Mouse (Mus musculus) cortical plate, adult 2 months (tissue): ENCODE measurements around the gene Nfe2.

ENCODE experiments used
- CTCF ChIP-seq: fragments of 200-500 bp; IDR thresholded peaks from 2 replicates; pipeline ENCODE4 v1.5.1; 2011; ENCODE audit warnings: mild to moderate bottlenecking, control low read depth, low read length; ENCODE audit not compliant: insufficient read depth; ENCODE audit errors: extremely low read depth
- POLR2A ChIP-seq: fragments of 200-500 bp; IDR thresholded peaks from 2 replicates; pipeline ENCODE4 v1.6.1; 2011; ENCODE audit warnings: mild to moderate bottlenecking, low read length, control low read depth; ENCODE audit not compliant: insufficient read depth; ENCODE audit errors: extremely low read depth

GRCm38 (mm10) chr15:103305792-103306645 is 47.8 kb upstream of the Nfe2 start:
- TF ChIP-seq CTCF, result no peak
- no peak for TF ChIP-seq POLR2A
